Mouse (Mus musculus): Measurements from ENCODE around the gene Igsf11.

The Igsf11 gene

GRCm38 (mm10) chr16:38986410-38986809 lies 93.9 kb downstream of the Igsf11 start:
- DNase-seq: no peak

DNA sequence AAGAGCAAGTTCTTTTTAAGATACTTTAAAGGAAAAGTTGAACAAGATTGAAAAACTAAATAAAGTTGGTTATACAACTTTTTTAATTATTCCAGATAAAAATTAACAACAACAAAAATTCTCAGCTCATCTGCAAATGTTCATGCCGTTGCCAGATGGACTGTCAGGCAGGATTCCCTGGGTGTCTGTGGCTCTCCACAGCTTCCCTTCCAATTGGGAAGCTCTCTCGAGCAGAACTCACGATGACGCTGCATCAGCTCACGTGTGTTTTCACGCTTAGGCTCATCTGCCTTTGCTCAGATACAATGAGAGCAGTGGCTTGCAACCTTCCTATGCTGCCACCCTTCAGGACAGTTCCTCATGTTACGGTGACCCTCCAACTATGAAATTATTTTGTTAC lies 101.2 kb downstream of the Igsf11 start:
- no peak for DNase-seq

DNA sequence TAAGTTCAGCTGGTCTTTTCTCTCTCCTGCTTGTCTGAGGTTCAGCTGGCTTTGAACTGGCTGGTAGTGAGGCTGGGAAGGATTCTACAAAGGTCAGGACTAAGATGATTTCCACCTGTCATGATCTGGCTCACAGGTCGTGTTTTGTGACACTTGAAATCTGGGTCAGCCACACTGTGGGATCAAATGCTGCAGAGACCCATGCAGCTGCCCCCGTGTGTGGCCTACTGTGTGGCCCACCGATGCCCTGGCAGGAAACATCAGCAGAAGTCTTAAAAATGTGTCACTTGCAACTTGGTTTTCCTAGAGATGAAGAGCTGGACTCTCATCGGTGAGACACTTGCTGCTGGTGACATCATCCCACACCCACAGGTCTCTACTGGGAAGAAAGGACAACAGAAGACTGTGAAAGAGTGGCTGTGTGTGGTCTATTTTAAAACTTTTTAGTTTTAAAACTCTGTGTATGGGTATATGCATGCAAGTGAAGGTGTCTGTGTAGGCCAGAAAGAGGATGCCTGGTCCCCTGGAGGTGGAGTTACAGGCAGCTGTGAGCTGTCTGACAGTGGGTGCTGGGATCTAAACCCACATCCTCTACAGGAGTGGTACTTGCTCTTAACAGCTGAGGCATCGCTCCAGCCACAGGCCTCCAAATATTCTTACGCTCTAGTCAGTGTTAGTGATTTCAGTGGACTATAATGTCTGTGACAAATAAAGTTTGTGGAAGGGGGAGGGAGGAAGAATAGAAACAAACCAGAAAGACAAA lies 106.2 kb downstream of the Igsf11 start:
- no peak for DNase-seq

- no peak for DNase-seq
Observed at GRCm38 (mm10) chr16:38999298-38999697, 106.8 kb downstream of the Igsf11 start.

DNA sequence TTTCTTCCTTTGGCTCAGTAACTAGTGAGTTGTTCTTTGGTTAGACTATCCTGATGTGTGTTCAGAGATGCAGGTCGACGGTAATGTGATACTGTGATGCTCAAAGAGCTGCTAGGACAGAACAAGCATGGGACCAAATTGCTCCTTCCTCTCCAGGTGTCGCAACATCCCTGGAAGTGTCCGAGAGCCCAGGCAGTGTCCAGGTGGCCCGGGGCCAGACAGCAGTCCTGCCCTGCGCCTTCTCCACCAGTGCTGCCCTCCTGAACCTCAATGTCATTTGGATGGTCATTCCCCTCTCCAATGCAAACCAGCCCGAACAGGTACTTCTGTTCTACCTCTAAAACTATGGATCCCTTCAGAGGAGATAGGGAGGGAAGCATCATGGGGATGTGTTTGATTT lies 114.5 kb downstream of the Igsf11 start:
- DNase-seq: no peak

DNA sequence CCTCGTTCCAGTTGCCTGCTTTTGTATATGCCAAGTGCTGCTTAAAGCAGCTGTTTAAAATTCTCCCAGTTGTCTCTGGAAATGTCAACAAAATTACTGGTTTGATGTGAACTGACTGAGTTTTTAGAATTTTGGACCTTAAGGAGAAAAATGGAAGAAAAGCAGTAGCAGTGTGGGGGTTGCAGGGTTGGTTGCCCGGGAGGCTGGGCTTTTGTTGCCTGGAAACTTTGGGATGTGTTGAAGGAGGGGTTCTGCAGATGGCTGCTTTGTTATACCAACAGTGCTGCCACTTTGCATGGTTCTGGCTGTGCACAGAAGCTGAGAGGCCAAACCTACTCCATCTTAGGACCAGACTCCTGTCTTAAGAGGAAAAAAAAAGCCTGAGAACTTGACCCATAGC lies 127.0 kb downstream of the Igsf11 start:
- no peak for DNase-seq

GRCm38 (mm10) chr16:39025989-39026736 lies 133.7 kb downstream of the Igsf11 start:
- no peak for DNase-seq

DNA sequence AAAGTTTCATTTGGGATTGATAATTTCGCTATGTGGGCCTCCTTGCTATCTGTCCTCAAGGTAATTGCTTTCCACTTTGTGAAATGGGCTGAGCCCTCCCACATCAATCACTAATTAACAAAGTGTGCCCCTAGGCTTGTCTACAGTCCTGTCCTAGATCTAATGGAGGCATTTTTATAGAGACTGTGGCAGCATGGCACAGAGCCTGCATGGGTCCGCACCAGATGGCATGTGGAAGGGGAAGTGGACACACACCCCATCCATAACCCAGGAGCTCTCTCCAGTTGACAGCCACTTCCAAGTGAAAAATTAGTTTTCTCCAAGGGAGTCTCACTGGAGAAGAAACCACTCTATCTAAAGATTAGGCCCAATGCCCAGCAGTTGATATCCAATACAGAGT lies 138.9 kb downstream of the Igsf11 start:
- no peak for DNase-seq

DNA sequence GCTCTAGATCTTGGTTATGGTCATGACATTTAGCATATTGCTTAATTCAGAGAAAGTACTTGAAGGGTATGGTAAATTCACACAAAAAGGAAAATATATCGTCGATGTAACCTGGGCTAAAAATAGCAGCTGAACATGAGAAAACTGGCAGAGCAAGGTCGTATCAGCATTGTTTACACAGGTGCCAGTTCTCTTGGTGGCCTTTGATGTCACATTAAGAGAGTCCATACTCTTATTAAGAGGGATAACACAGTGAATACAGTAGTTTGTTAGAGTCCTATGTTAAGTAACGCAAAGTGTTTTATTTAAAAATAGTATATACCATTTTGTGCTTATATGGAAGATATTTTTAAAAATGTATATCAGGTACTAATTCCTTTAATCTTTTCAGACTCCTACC lies 144.8 kb downstream of the Igsf11 start:
- DNase-seq: no peak

GRCm38 (mm10) chr16:39044381-39044780 lies 151.9 kb downstream of the Igsf11 start:
- DNase-seq: no peak

GRCm38 (mm10) chr16:39048889-39049288 lies 156.4 kb downstream of the Igsf11 start:
- DNase-seq: peak; percentile 70 to 72

DNA sequence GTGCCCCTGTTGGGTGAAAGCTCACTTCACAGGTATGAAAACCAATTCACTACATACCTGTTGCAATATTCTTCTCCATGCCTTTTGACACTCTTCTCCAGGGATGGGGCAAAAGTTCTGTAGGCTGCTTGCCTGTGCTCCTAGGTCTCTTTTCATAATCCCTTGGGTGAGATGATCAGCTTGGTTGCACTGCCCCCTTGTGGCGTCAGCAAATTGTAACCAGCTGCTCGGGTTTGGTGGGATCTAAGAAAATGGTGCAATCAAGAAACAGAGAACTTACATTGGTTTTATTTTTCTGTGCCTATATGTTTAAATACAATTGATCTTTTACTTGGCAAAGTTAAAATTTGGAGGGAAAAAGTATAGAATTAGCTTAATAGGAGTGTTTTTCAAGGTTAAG lies 160.5 kb downstream of the Igsf11 start:
- DNase-seq: peak; percentile 86 to 88

- no peak for DNase-seq
Observed at GRCm38 (mm10) chr16:39053779-39054178, 161.3 kb downstream of the Igsf11 start.

DNA sequence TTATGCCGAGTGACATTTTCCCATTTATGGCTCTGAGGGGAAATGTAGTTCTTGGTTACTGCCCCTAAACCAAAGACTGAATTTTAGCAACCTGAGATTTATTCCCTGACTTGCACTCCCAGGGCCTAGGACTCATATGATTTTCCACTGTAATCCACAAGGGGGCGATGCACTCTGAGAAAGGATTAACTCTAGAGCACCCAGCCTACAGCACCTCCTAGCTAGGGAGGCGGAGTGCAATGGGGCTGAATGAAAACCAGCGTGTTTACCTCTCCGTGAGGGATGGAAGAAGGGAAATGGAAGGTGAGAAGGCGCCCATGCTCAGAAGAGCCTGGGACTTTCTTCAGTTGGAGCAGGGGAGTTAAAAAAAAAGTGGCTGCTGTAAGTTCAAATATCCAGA lies 163.6 kb downstream of the Igsf11 start:
- peak; percentile 32 to 55 for DNase-seq

DNA sequence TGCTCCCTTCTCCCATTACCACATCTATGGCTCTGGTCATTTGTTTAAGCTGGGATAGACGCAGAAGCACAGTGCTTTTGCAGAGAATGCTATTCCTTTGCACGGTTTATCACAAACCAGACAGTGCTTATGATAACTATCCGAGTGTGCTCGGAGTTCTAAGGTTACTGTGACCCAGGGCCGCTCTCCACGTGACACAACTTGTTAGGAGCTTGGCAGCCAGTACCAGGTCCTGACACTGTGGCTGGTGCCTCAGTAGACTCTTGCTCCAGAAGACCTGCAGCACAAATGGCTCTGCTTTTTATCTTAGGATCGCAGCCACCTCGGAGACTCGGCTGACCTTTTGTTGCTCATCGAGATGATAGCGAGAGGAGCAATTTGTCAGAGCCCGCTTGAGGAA lies 164.5 kb downstream of the Igsf11 start:
- no peak for DNase-seq

- DNase-seq: no peak
Observed at GRCm38 (mm10) chr16:39058869-39059268, 166.4 kb downstream of the Igsf11 start.

DNA sequence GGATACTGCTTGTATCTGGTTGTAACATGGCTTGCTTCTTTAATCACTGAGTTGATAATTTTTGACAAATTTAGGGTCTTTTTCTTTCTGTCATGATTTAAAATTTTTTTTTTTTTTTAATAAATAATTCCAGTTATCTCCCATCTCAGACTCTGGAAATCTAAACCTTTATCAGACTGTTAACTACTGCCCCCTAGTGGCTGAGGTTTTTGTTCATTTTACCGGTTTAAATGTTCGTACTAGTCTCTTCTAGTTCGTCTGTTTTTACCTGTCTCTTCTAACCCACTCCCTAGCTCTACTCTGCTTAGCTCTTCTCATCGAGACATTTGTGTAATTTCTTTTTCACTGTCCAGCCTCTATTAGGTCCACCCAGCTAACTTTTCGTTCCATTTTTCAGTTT lies 170.1 kb downstream of the Igsf11 start:
- no peak for DNase-seq

GRCm38 (mm10) chr16:39065576-39065975 lies 173.1 kb downstream of the Igsf11 start:
- DNase-seq: no peak

DNA sequence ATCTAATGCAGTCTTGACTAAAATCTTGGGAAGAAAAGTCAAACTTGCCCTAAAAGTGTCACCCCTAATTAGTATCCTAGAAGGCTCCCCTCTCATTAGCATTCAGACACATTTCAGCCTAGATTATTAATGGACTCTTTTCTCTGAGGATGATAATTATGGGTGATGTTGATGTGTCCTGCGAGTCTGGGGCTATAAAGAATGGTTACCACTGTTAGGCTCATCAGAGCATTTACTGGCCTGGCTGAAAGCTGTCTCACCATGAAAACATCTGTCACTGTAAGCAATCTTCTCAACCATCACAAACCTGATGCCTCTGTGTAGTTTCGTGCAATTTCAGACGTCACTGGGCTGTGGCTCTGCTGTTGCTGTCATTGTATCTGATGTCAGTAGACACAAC lies 179.0 kb downstream of the Igsf11 start:
- no peak for DNase-seq

Data from kidney, postnatal 4 days (tissue).